Mouse (Mus musculus) megakaryocyte, embryonic 14.5 days (primary cell): ENCODE measurements around the gene Gpr15.

ENCODE experiments used
- FLI1 ChIP-seq: IDR thresholded peaks from 2 replicates; pipeline ENCODE4 v1.6.1; 2012; ENCODE audit warnings: low read length, inconsistent platforms, mixed read lengths
- GATA1 ChIP-seq: IDR thresholded peaks from 3 replicates; pipeline ENCODE4 v1.6.1; 2012; ENCODE audit warnings: mixed read lengths, low read length, inconsistent platforms, borderline replicate concordance

GRCm38 (mm10) chr16:58704999-58705398 is 13.9 kb downstream of the Gpr15 start:
- no peak for TF ChIP-seq GATA1
- no peak for TF ChIP-seq FLI1
